Mouse (Mus musculus) midbrain, embryonic 15.5 days (tissue): Measurements from ENCODE around the gene Ppp1r18. TPM values are rescaled to one million over a fixed set of nuclear protein-coding genes. Genes with fewer than 3 reads are reported as not detected.
"Not testable (repeated sequence)": the region's sequence is repeated elsewhere in the genome, so short reads cannot be mapped to it uniquely, and the experiment has no call there.

Experiments
- ATAC-seq: fragments of 200-750 bp; cut with Nextera tagmentation; replicated peaks from 2 replicates; pipeline ENCODE4 v1.8.0; 2017; ENCODE audit warnings: moderate TSS enrichment
- H3K27ac ChIP-seq: fragments of 300-500 bp; sonication (generic); 2 replicates; pipeline ENCODE4 v1.5.1; 2015; ENCODE audit warnings: mild to moderate bottlenecking, inconsistent platforms
- H3K27me3 ChIP-seq: fragments of 300-500 bp; sonication (generic); replicated peaks from 2 replicates; pipeline ENCODE4 v1.6.1; 2015; ENCODE audit warnings: inconsistent platforms
- H3K36me3 ChIP-seq: fragments of 300-500 bp; sonication (generic); replicated peaks from 2 replicates; pipeline ENCODE4 v1.6.1; 2015; ENCODE audit warnings: inconsistent platforms
- H3K4me1 ChIP-seq: fragments of 300-500 bp; sonication (generic); 2 replicates; pipeline ENCODE4 v1.6.1; 2015; ENCODE audit warnings: inconsistent platforms
- H3K4me2 ChIP-seq: fragments of 300-500 bp; sonication (generic); 2 replicates; pipeline ENCODE4 v1.6.1; 2015; ENCODE audit warnings: inconsistent platforms, mild to moderate bottlenecking, moderate library complexity
- H3K4me3 ChIP-seq: fragments of 300-500 bp; sonication (generic); 2 replicates; pipeline ENCODE4 v1.5.1; 2015; ENCODE audit warnings: mild to moderate bottlenecking, inconsistent platforms
- H3K9ac ChIP-seq: fragments of 300-500 bp; sonication (generic); 2 replicates; pipeline ENCODE4 v1.6.1; 2015; ENCODE audit warnings: mild to moderate bottlenecking, inconsistent platforms
- H3K9me3 ChIP-seq: fragments of 300-500 bp; sonication (generic); 2 replicates; pipeline ENCODE4 v1.6.1; 2016; ENCODE audit warnings: inconsistent platforms
- WGBS: fragments of 180-500 bp; shearing (Covaris S2); methylation state at CpG from one replicate; pipeline ENCODE4 v1.1.7; 2015; ENCODE audit warnings: mixed read lengths; 5-methylcytosine and 5-hydroxymethylcytosine counted together
- polyA plus RNA-seq: library from polyadenylated mRNA; unstranded; fragments of >200 nt; fragmentation: Nextera tagmentation; extraction: Ambion mirVana; gene quantifications from 2 replicates; pipeline ENCODE4 v1.2.1, GENCODE M21; 2015

Ppp1r18 gene
- polyA plus RNA-seq, 1 experiment from 2014 or later = 20.3 TPM

- Histone ChIP-seq H3K27ac (peak overlapping the region; percentile 98), H3K4me1 (peaks cover 42% of the 10 kb centered on the region), H3K4me2 (peak overlapping the region; percentile 57), H3K4me3 (peak overlapping the region; percentile 96), H3K9ac (peak overlapping the region; percentile 97), H3K36me3 (peaks cover 18% of the 10 kb centered on the region)
- ATAC-seq, H3K9me3 ChIP-seq, H3K27me3 ChIP-seq: not testable (repeated sequence)
- WGBS = 56% methylated on average over 3 of the region's 3 CpGs
These were observed 26.4 kb upstream of the Ppp1r18 start for GRCm38 (mm10) chr17:35839002-35839401.

- Histone ChIP-seq H3K9ac (no peak overlapping the region), H3K36me3 (peaks cover 4% of the 10 kb centered on the region), H3K4me1 (peaks cover 27% of the 10 kb centered on the region), H3K27ac (peak overlapping the region; percentile 82; the same call in 1 of the 2 replicates), H3K9me3 (no peaks in the 10 kb centered on the region), H3K27me3 (no peaks in the 10 kb centered on the region), H3K4me2 (peak overlapping the region; percentile 78), H3K4me3 (peak overlapping the region; percentile 71)
- ATAC-seq = no peak
- 51% methylated on average over 14 of the region's 14 CpGs for WGBS
These were observed 24.8 kb upstream of the Ppp1r18 start for GRCm38 (mm10) chr17:35840561-35840960.

DNA sequence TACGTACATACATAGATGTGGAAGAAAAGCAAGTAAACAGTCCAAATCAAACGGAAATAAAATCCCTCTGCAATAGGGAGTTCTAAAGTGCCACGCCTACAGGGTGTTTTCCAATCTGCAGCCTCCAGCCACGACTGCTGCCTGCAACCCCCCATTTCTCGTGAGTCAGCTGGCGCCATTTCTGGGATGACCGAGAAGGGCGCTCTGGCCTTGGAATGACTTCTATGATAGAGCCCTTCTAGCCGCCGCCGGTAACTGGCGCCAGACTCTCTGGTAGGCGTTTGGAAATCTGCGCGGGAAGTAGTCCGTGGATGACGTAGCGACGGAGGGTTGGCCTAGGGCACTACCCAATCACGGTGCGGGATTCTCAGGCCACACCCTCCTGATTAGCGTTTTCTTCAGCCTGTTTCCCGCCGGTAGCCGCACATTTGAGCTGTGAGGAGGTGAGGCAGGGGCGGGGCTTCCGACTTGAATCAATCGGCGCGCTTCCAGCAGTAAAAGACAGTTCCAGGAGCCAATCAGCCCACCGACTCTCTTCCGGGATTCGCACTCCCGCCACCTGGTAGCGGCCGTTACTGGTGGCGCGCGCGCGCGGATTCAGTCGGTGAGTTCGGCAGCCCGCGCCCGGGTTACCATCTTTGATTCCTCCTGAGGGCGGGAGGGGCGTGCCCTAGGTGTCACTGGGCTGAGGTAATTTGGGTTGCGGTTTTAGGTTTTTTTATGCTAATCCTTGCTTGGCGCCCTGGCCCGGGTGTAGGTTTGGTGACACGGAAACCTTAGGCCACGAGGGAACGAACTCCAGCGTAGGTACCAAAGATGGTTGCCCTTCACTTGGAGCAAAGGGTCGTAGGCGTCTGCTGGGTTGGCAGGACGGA, 24.1 kb upstream of the Ppp1r18 start, which contains the start of gene Mdc1:
TSS of gene Mdc1 (plus strand) at position 440 of the 875 bp plus-strand sequence.
- H3K9me3 ChIP-seq = no peaks in the 10 kb centered on the region
- H3K4me1 ChIP-seq = peaks cover 21% of the 10 kb centered on the region
- H3K36me3 ChIP-seq = peaks cover 6% of the 10 kb centered on the region; the same call in 1 of the 2 replicates
- peak within 1 kb of the TSS; percentile 82 for H3K27ac ChIP-seq
- peak within 1 kb of the TSS; percentile 78 for H3K4me2 ChIP-seq
- no peaks in the 10 kb centered on the region for H3K27me3 ChIP-seq
- WGBS = under 1% methylated on average over 59 of the region's 59 CpGs
- peak; percentile 92 for ATAC-seq
- peak within 1 kb of the TSS; percentile 64 for H3K9ac ChIP-seq
- H3K4me3 ChIP-seq = peak within 1 kb of the TSS; percentile 71

GRCm38 (mm10) chr17:35842006-35842405, 23.4 kb upstream of the Ppp1r18 start:
- H3K36me3 ChIP-seq = peaks cover 7% of the 10 kb centered on the region; the same call in 1 of the 2 replicates
- no peaks in the 10 kb centered on the region for H3K27me3 ChIP-seq
- peak overlapping the region; percentile 82 for H3K27ac ChIP-seq
- ATAC-seq = no peak
- H3K9ac ChIP-seq = peak overlapping the region; percentile 64
- H3K4me3 ChIP-seq = peak overlapping the region; percentile 71
- 17% methylated on average over 11 of the region's 11 CpGs for WGBS
- no peaks in the 10 kb centered on the region for H3K9me3 ChIP-seq
- peaks cover 21% of the 10 kb centered on the region for H3K4me1 ChIP-seq
- peak overlapping the region; percentile 78 for H3K4me2 ChIP-seq

- Histone ChIP-seq H3K4me2 (no peak overlapping the region), H3K9me3 (no peaks in the 10 kb centered on the region), H3K27ac (no peak overlapping the region), H3K4me1 (peaks cover 21% of the 10 kb centered on the region), H3K36me3 (peaks cover 17% of the 10 kb centered on the region), H3K9ac (no peak overlapping the region), H3K4me3 (no peak overlapping the region), H3K27me3 (no peaks in the 10 kb centered on the region)
- no peak for ATAC-seq
- WGBS = 96% methylated on average over 3 of the region's 3 CpGs
These were observed 21.9 kb upstream of the Ppp1r18 start for GRCm38 (mm10) chr17:35843514-35843913.

DNA sequence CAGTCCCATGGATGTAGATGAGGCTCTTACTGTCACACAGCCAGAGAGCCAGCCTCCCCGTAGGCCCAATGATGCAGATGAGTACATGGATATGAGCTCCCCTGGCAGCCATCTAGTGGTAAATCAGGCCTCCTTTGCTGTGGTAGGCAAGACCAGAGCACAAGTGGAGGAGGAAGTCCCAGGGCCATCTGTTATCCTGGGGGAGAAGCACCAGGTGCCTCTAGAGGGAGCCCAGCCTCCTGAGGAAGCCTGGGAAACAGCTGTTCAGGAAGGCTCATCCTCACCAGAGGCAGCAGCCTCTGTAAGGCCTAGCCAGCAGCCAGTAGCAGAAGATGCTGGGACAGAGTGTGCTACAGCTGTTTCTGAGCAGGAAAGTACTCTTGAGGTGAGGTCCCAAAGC, 17.3 kb upstream of the Ppp1r18 start:
- Histone ChIP-seq H3K27me3 (no peaks in the 10 kb centered on the region), H3K4me2 (no peak overlapping the region), H3K9ac (no peak overlapping the region), H3K27ac (no peak overlapping the region), H3K36me3 (peaks cover 31% of the 10 kb centered on the region), H3K4me1 (no peaks in the 10 kb centered on the region), H3K9me3 (no peaks in the 10 kb centered on the region), H3K4me3 (no peak overlapping the region)
- no peak for ATAC-seq
- 81% methylated on average over 1 of the region's 1 CpGs for WGBS

DNA sequence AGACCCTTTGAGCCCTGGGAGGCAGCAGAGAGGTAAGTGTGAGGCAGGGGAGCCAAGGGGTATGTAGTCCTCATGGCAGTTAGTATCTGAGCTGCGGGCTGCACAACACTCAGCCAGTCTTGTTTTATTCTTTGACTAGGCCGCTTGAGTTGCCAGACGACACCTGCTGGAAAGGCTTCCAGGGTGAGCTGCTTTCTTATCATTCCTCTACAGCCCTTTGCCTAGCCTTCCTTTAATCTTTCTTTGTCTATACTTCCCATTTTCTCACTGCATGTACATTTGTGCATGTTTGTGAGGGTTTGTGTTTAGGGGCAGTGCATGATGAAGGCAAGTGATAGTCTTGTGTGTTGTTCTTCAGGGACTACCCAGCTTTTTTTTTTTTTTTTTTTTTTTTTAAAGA, 14.4 kb upstream of the Ppp1r18 start:
- no peaks in the 10 kb centered on the region for H3K4me1 ChIP-seq
- H3K9me3 ChIP-seq = no peaks in the 10 kb centered on the region
- H3K4me3 ChIP-seq = no peak overlapping the region
- no peak overlapping the region for H3K9ac ChIP-seq
- H3K27me3 ChIP-seq = no peaks in the 10 kb centered on the region
- H3K27ac ChIP-seq = no peak overlapping the region
- H3K4me2 ChIP-seq = no peak overlapping the region
- H3K36me3 ChIP-seq = peaks cover 33% of the 10 kb centered on the region
- WGBS = 91% methylated on average over 3 of the region's 3 CpGs
- ATAC-seq = no peak

DNA sequence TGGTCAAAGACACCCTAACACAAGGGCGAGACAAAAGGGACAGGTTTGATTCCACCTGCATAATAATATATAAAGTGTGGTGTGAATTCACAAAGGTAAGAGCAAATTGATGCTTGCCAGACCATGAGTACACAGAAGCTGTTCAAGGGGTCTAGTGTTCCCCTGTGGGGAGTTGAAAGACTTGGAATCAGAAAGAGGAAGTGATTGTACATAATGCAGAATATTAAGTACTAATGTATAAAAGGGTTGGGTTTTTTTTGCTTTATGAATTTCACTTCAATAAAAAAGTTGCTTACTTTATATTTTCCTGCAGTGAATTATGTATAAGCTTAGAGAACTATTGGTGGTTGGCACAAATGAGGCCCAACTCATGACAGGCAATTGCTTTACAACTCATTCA, 6.0 kb upstream of the Ppp1r18 start:
- Histone ChIP-seq H3K9me3 (no peaks in the 10 kb centered on the region), H3K4me3 (no peak overlapping the region), H3K27ac (no peak overlapping the region), H3K4me2 (no peak overlapping the region), H3K27me3 (no peaks in the 10 kb centered on the region), H3K9ac (no peak overlapping the region), H3K4me1 (peaks cover 11% of the 10 kb centered on the region), H3K36me3 (peaks cover 10% of the 10 kb centered on the region)
- WGBS = 95% methylated on average over 1 of the region's 1 CpGs
- no peak for ATAC-seq

GRCm38 (mm10) chr17:35859835-35860234, 5.6 kb upstream of the Ppp1r18 start:
- Histone ChIP-seq H3K27ac (no peak overlapping the region), H3K9me3 (no peaks in the 10 kb centered on the region), H3K4me3 (no peak overlapping the region), H3K36me3 (peaks cover 10% of the 10 kb centered on the region), H3K4me1 (peaks cover 16% of the 10 kb centered on the region), H3K4me2 (no peak overlapping the region), H3K27me3 (no peaks in the 10 kb centered on the region), H3K9ac (no peak overlapping the region)
- no peak for ATAC-seq
- WGBS = 75% methylated on average over 2 of the region's 2 CpGs

DNA sequence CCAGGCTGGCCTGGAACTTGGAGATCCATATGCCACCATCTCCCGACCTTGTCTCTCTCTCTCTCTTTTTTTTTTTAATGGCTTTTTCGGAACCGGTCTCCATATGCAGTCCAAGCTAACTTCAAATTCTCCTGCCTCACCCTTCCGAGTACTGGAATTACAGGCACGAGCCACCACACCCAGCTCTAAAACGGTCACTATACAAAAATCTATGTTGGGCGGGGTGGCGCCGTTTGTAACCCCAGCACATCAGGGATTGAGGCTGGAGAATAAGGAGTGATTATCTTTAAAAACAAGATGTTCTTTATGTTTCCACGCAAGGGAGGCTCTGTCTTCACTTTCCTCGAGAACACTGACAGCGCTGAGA, 4.6 kb upstream of the Ppp1r18 start:
- peak; percentile 10; the same call in 1 of the 2 replicates for ATAC-seq
- peak overlapping the region; percentile 89 for H3K9ac ChIP-seq
- 7% methylated on average over 12 of the region's 12 CpGs for WGBS

GRCm38 (mm10) chr17:35861198-35861857, 4.1 kb upstream of the Ppp1r18 start, which contains the start of gene Nrm:
TSS of gene Nrm (plus strand) at chr17:35861318.
- under 1% methylated on average over 47 of the region's 47 CpGs for WGBS

More for the DNA sequence above, 4.6 kb upstream of the Ppp1r18 start:
- H3K36me3 ChIP-seq = peaks cover 10% of the 10 kb centered on the region
- H3K9me3 ChIP-seq = no peaks in the 10 kb centered on the region
- peak overlapping the region; percentile 97 for H3K27ac ChIP-seq
- H3K4me1 ChIP-seq = peaks cover 22% of the 10 kb centered on the region
- peak overlapping the region; percentile 58 for H3K4me2 ChIP-seq
- H3K27me3 ChIP-seq = no peaks in the 10 kb centered on the region
- peak overlapping the region; percentile 86 for H3K4me3 ChIP-seq

DNA sequence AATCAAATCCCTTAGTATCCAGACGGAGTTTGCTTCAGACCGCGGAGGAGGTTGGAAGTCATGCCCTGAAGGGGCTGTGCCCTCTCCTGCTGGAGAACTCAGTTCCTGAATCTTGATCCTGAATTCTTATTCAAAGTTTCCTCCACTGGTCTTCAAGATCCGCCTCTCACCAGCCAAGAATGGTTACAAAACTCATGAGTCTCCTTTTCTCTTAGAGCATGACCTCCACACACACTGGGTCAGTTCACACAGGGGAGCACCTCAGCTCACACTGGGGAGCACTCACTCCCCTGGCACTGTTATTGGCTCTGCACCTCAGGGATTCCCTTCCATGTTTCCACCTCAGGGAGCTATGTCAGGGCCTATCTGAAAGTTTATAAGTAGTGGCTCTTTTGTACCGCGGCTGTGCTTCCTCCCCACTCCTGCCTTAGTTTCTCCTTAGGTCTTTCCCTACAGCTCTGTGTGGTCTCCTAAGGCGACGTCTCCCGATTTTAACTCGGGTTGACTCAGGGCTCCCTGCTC, 500 bp upstream of the Ppp1r18 start:
- H3K27me3 ChIP-seq = no peaks in the 10 kb centered on the region
- H3K9me3 ChIP-seq = no peaks in the 10 kb centered on the region
- peak overlapping the region; percentile 78 for H3K4me3 ChIP-seq
- 26% methylated on average over 10 of the region's 10 CpGs for WGBS
- peak overlapping the region; percentile 98 for H3K27ac ChIP-seq
- H3K4me1 ChIP-seq = peaks cover 51% of the 10 kb centered on the region
- H3K4me2 ChIP-seq = peak overlapping the region; percentile 97
- no peak for ATAC-seq
- peak overlapping the region; percentile 91 for H3K9ac ChIP-seq
- H3K36me3 ChIP-seq = no peaks in the 10 kb centered on the region

More at GRCm38 (mm10) chr17:35861198-35861857, 4.1 kb upstream of the Ppp1r18 start, which contains the start of gene Nrm:
- Histone ChIP-seq H3K27me3 (no peaks in the 10 kb centered on the region), H3K9me3 (no peaks in the 10 kb centered on the region), H3K4me2 (peak within 1 kb of the TSS; percentile 58), H3K4me1 (peaks cover 22% of the 10 kb centered on the region), H3K27ac (peak within 1 kb of the TSS; percentile 97), H3K4me3 (peak within 1 kb of the TSS; percentile 86), H3K36me3 (peaks cover 10% of the 10 kb centered on the region), H3K9ac (peak within 1 kb of the TSS; percentile 89)
- peak; percentile 93 for ATAC-seq
